Mouse (Mus musculus) thymus, adult 2 months (tissue): ENCODE data around the gene Tdrd9. TPM values are rescaled to one million over a fixed set of nuclear protein-coding genes. Genes with fewer than 3 reads are reported as not detected.
"Not testable (repeated sequence)": the region's sequence is repeated elsewhere in the genome, so short reads cannot be mapped to it uniquely, and the experiment has no call there.

Experiments used
- DNase-seq: peaks from one replicate; pipeline ENCODE4 v3.0.0; 2021
- H3K27ac ChIP-seq: fragments of 200-500 bp; 2 replicates; pipeline ENCODE4 v1.5.1; 2012; ENCODE audit warnings: low read length, control low read depth; ENCODE audit not compliant: control insufficient read depth, insufficient read depth
- H3K27me3 ChIP-seq: fragments of 200-500 bp; 2 replicates; pipeline ENCODE4 v1.6.1; 2012; ENCODE audit warnings: mild to moderate bottlenecking, low read length, moderate library complexity, mixed read lengths; ENCODE audit not compliant: control insufficient read depth, insufficient read depth
- H3K36me3 ChIP-seq: fragments of 200-500 bp; 2 replicates; pipeline ENCODE4 v1.6.1; 2012; ENCODE audit warnings: mild to moderate bottlenecking, low read length, moderate library complexity; ENCODE audit not compliant: control insufficient read depth, insufficient read depth
- H3K4me1 ChIP-seq: fragments of 200-500 bp; replicated peaks from 2 replicates; pipeline ENCODE4 v1.6.1; 2012; ENCODE audit warnings: low read length; ENCODE audit not compliant: control insufficient read depth, insufficient read depth
- H3K4me3 ChIP-seq: fragments of 200-500 bp; 2 replicates; pipeline ENCODE4 v1.5.1; 2012; ENCODE audit warnings: mild to moderate bottlenecking, low read length, control low read depth, moderate library complexity; ENCODE audit not compliant: control insufficient read depth, insufficient read depth
- CTCF ChIP-seq: fragments of 200-500 bp; IDR thresholded peaks from 2 replicates; pipeline ENCODE4 v1.5.1; 2012; ENCODE audit warnings: mild to moderate bottlenecking, control low read depth, low read length, moderate library complexity, borderline replicate concordance; ENCODE audit not compliant: control insufficient read depth, poor library complexity, insufficient read depth; ENCODE audit errors: extremely low read depth
- POLR2A ChIP-seq: fragments of 200-500 bp; IDR thresholded peaks from 2 replicates; pipeline ENCODE4 v1.6.1; 2012; ENCODE audit warnings: mild to moderate bottlenecking, low read length, control low read depth, moderate library complexity; ENCODE audit not compliant: control insufficient read depth, poor library complexity, insufficient read depth; ENCODE audit errors: extremely low read depth
- WGBS: fragments of 180-500 bp; shearing (Covaris S2); methylation state at CpG from one replicate; pipeline ENCODE4 v1.1.7; 2018; 5-methylcytosine and 5-hydroxymethylcytosine counted together
- polyA plus RNA-seq: library from polyadenylated mRNA; depleted of rRNA; stranded (reverse); fragments of >200 nt; gene quantifications from 2 replicates; pipeline ENCODE4 v1.2.3, GENCODE M21; 2012

The Tdrd9 gene
- polyA plus RNA-seq, 1 experiment = 0.15 TPM

GRCm38 (mm10) chr12:112033409-112033975 lies 62.1 kb downstream of the Tdrd9 start:
- 77% methylated on average over 10 of the region's 10 CpGs for WGBS
- no peak overlapping the region for H3K27ac ChIP-seq

GRCm38 (mm10) chr12:112035341-112036100 lies 64.2 kb downstream of the Tdrd9 start:
- H3K27me3 ChIP-seq, H3K4me1 ChIP-seq, H3K4me3 ChIP-seq, DNase-seq, H3K27ac ChIP-seq, H3K36me3 ChIP-seq: not testable (repeated sequence)
- 92% methylated on average over 6 of the region's 6 CpGs for WGBS

More at GRCm38 (mm10) chr12:112033409-112033975, 62.1 kb downstream of the Tdrd9 start:
- no peaks in the 10 kb centered on the region for H3K4me1 ChIP-seq
- no peaks in the 10 kb centered on the region for H3K36me3 ChIP-seq
- TF ChIP-seq CTCF = no peak
- no peak for TF ChIP-seq POLR2A
- H3K4me3 ChIP-seq = no peak overlapping the region
- DNase-seq = no peak
- H3K27me3 ChIP-seq = no peaks in the 10 kb centered on the region

- H3K27ac ChIP-seq = no peak overlapping the region
- H3K36me3 ChIP-seq = no peaks in the 10 kb centered on the region
- no peak for DNase-seq
- WGBS = 96% methylated on average over 10 of the region's 10 CpGs
- no peak overlapping the region for H3K4me3 ChIP-seq
- H3K4me1 ChIP-seq = no peaks in the 10 kb centered on the region
- no peaks in the 10 kb centered on the region for H3K27me3 ChIP-seq
- no peak for TF ChIP-seq CTCF
- no peak for TF ChIP-seq POLR2A
Measured at GRCm38 (mm10) chr12:112038441-112038840, 67.1 kb downstream of the Tdrd9 start.

- TF ChIP-seq CTCF (no peak), POLR2A (no peak)
- Histone ChIP-seq H3K27ac (no peak overlapping the region), H3K4me3 (no peak overlapping the region), H3K36me3 (no peaks in the 10 kb centered on the region), H3K4me1 (no peaks in the 10 kb centered on the region), H3K27me3 (no peaks in the 10 kb centered on the region)
- DNase-seq = no peak
- WGBS = 94% methylated on average over 10 of the region's 10 CpGs
Measured at GRCm38 (mm10) chr12:112039169-112039568, 67.8 kb downstream of the Tdrd9 start.

GRCm38 (mm10) chr12:112042681-112043080 lies 71.3 kb downstream of the Tdrd9 start:
- TF ChIP-seq CTCF (no peak), POLR2A (no peak)
- Histone ChIP-seq H3K36me3 (no peaks in the 10 kb centered on the region), H3K27ac (no peak overlapping the region), H3K27me3 (no peaks in the 10 kb centered on the region), H3K4me1 (no peaks in the 10 kb centered on the region), H3K4me3 (no peak overlapping the region)
- no peak for DNase-seq
- WGBS = 92% methylated on average over 14 of the region's 14 CpGs

GRCm38 (mm10) chr12:112077651-112078050 lies 106.3 kb downstream of the Tdrd9 start:
- Histone ChIP-seq H3K27me3 (no peaks in the 10 kb centered on the region), H3K4me1 (no peaks in the 10 kb centered on the region), H3K36me3 (no peaks in the 10 kb centered on the region), H3K4me3 (no peak overlapping the region), H3K27ac (no peak overlapping the region)
- TF ChIP-seq POLR2A = no peak
- peak; percentile 72; the same call in 1 of the 2 replicates for TF ChIP-seq CTCF
- peak; percentile 64 for DNase-seq
- WGBS = 11% methylated on average over 6 of the region's 6 CpGs
